Mouse (Mus musculus) myocyte (in vitro differentiated cells): Measurements from ENCODE around the gene Akap13.

Experiments
- E2F4 ChIP-seq: IDR thresholded peaks from one replicate; pipeline ENCODE4 v1.6.1; 2011; ENCODE audit warnings: mild to moderate bottlenecking, control low read depth, moderate library complexity; ENCODE audit not compliant: insufficient read depth
- POLR2A ChIP-seq: IDR thresholded peaks from one replicate; pipeline ENCODE4 v1.6.1; 2011; ENCODE audit warnings: low read depth, mild to moderate bottlenecking, control low read depth, moderate library complexity; ENCODE audit not compliant: insufficient read length
- POLR2AphosphoS2 ChIP-seq: IDR thresholded peaks from one replicate; pipeline ENCODE4 v1.6.1; 2011; ENCODE audit warnings: low read depth, control low read depth; ENCODE audit not compliant: insufficient read length
- SRF ChIP-seq: IDR thresholded peaks from one replicate; pipeline ENCODE4 v1.6.1; 2011; ENCODE audit warnings: low read depth; ENCODE audit not compliant: control insufficient read depth, insufficient read length
- USF1 ChIP-seq: IDR thresholded peaks from one replicate; pipeline ENCODE4 v1.6.1; 2011; ENCODE audit warnings: low read depth, mild to moderate bottlenecking, control low read depth, moderate library complexity

DNA sequence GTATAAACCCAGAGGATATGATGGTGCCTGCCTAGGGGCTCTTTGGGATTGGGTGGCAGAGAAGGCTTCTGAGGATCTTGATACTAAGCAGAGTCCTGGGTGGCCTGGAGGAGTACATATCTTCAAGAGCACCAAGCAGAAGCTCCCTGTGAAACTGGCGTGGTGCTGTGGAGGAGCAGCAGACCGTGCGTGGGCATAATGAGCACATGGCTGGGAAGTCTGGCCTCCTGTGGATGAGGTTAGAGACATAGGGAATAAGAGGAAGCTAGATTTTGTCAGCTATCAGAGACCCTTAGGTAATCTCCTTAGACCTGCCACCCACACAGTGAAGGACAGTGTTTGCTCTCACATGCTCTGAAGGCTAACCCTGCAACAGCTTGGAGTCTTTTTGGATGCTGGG, 83.2 kb downstream of the Akap13 start:
- TF ChIP-seq USF1 = no peak
- TF ChIP-seq SRF = no peak
- TF ChIP-seq POLR2A = no peak
- no peak for TF ChIP-seq E2F4
- TF ChIP-seq POLR2AphosphoS2 = no peak
